Mouse (Mus musculus) stomach, embryonic 15.5 days (tissue): Measurements from ENCODE around the gene Ksr1. TPM values are rescaled to one million over a fixed set of nuclear protein-coding genes. Genes with fewer than 3 reads are reported as not detected.
"Not testable (repeated sequence)": the region's sequence is repeated elsewhere in the genome, so short reads cannot be mapped to it uniquely, and the experiment has no call there.

Source experiments
- ATAC-seq: fragments of 200-750 bp; cut with Nextera tagmentation; 2 replicates; pipeline ENCODE4 v1.8.0; 2017; ENCODE audit warnings: low read depth, moderate number of reproducible peaks, moderate TSS enrichment; ENCODE audit not compliant: insufficient read depth, low FRiP score
- H3K27ac ChIP-seq: fragments of 300-500 bp; sonication (generic); 2 replicates; pipeline ENCODE4 v1.5.1; 2015; ENCODE audit warnings: mild to moderate bottlenecking, inconsistent platforms
- H3K27me3 ChIP-seq: fragments of 300-500 bp; sonication (generic); replicated peaks from 2 replicates; pipeline ENCODE4 v1.6.1; 2015; ENCODE audit warnings: inconsistent platforms
- H3K36me3 ChIP-seq: fragments of 300-500 bp; sonication (generic); 2 replicates; pipeline ENCODE4 v1.6.1; 2015; ENCODE audit warnings: inconsistent platforms
- H3K4me1 ChIP-seq: fragments of 300-500 bp; sonication (generic); 2 replicates; pipeline ENCODE4 v1.6.1; 2015; ENCODE audit warnings: inconsistent platforms
- H3K4me2 ChIP-seq: fragments of 300-500 bp; sonication (generic); 2 replicates; pipeline ENCODE4 v1.6.1; 2015; ENCODE audit warnings: mild to moderate bottlenecking, inconsistent platforms
- H3K4me3 ChIP-seq: fragments of 300-500 bp; sonication (generic); replicated peaks from 2 replicates; pipeline ENCODE4 v1.5.1; 2015; ENCODE audit warnings: inconsistent platforms
- H3K9ac ChIP-seq: fragments of 300-500 bp; sonication (generic); 2 replicates; pipeline ENCODE4 v1.6.1; 2015; ENCODE audit warnings: inconsistent platforms
- H3K9me3 ChIP-seq: fragments of 300-500 bp; sonication (generic); 2 replicates; pipeline ENCODE4 v1.6.1; 2016; ENCODE audit warnings: inconsistent platforms
- WGBS: fragments of 180-500 bp; shearing (Covaris S2); methylation state at CpG from one replicate; pipeline ENCODE4 v1.1.7; 2015; 5-methylcytosine and 5-hydroxymethylcytosine counted together
- polyA plus RNA-seq: library from polyadenylated mRNA; unstranded; fragments of >200 nt; fragmentation: Nextera tagmentation; extraction: Ambion mirVana; gene quantifications from 2 replicates; pipeline ENCODE4 v1.2.1, GENCODE M21; 2015

Gene Ksr1
- polyA plus RNA-seq, 1 experiment from 2014 or later: 2.8 TPM

- 56% methylated on average over 11 of the region's 11 CpGs for WGBS
- ATAC-seq: no peak
These were observed 143.0 kb downstream of the Ksr1 start for GRCm38 (mm10) chr11:79003053-79003768.

GRCm38 (mm10) chr11:79002551-79002951 is 143.7 kb downstream of the Ksr1 start:
- no peak overlapping the region for H3K4me2 ChIP-seq
- 45% methylated on average over 5 of the region's 5 CpGs for whole genome bisulfite sequencing
- H3K36me3 ChIP-seq: no peaks in the 10 kb centered on the region
- no peak overlapping the region for H3K4me3 ChIP-seq
- no peaks in the 10 kb centered on the region for H3K27me3 ChIP-seq
- H3K27ac ChIP-seq: peak overlapping the region; percentile 86
- ATAC-seq: peak; percentile 67; the same call in 1 of the 2 replicates
- H3K4me1 ChIP-seq: peaks cover 23% of the 10 kb centered on the region
- H3K9me3 ChIP-seq: no peaks in the 10 kb centered on the region
- H3K9ac ChIP-seq: no peak overlapping the region

More at GRCm38 (mm10) chr11:79003053-79003768, 143.0 kb downstream of the Ksr1 start:
- Histone ChIP-seq H3K4me1 (peaks cover 23% of the 10 kb centered on the region), H3K36me3 (no peaks in the 10 kb centered on the region), H3K4me3 (no peak overlapping the region), H3K27me3 (no peaks in the 10 kb centered on the region), H3K27ac (peak overlapping the region; percentile 86), H3K4me2 (no peak overlapping the region), H3K9ac (no peak overlapping the region), H3K9me3 (no peaks in the 10 kb centered on the region)

- ATAC-seq: no peak
- Histone ChIP-seq H3K36me3 (no peaks in the 10 kb centered on the region), H3K4me2 (no peak overlapping the region), H3K4me1 (peaks cover 23% of the 10 kb centered on the region), H3K27me3 (no peaks in the 10 kb centered on the region), H3K9ac (no peak overlapping the region), H3K9me3 (no peaks in the 10 kb centered on the region), H3K4me3 (no peak overlapping the region), H3K27ac (peak overlapping the region; percentile 86)
- 67% methylated on average over 4 of the region's 4 CpGs for WGBS
These were observed 144.3 kb downstream of the Ksr1 start for GRCm38 (mm10) chr11:79001871-79002270.

GRCm38 (mm10) chr11:78999118-78999517 is 147.1 kb downstream of the Ksr1 start:
- 54% methylated on average over 6 of the region's 6 CpGs for WGBS
- no peak overlapping the region for H3K4me3 ChIP-seq
- no peaks in the 10 kb centered on the region for H3K36me3 ChIP-seq
- no peaks in the 10 kb centered on the region for H3K27me3 ChIP-seq
- ATAC-seq: no peak
- no peak overlapping the region for H3K9ac ChIP-seq
- H3K4me1 ChIP-seq: peaks cover 22% of the 10 kb centered on the region
- peak overlapping the region; percentile 48; the same call in 1 of the 2 replicates for H3K27ac ChIP-seq
- no peaks in the 10 kb centered on the region for H3K9me3 ChIP-seq
- no peak overlapping the region for H3K4me2 ChIP-seq

- H3K9me3 ChIP-seq, H3K9ac ChIP-seq, H3K36me3 ChIP-seq, H3K4me3 ChIP-seq, ATAC-seq, H3K4me1 ChIP-seq, H3K4me2 ChIP-seq, H3K27me3 ChIP-seq, H3K27ac ChIP-seq: not testable (repeated sequence)
- WGBS: 73% methylated on average over 5 of the region's 5 CpGs
These were observed 155.2 kb downstream of the Ksr1 start for GRCm38 (mm10) chr11:78990875-78991543.

GRCm38 (mm10) chr11:78990096-78990495 is 156.1 kb downstream of the Ksr1 start:
- no peak for ATAC-seq
- WGBS: 87% methylated on average over 9 of the region's 9 CpGs
- no peak overlapping the region for H3K9ac ChIP-seq
- peaks cover under 1% of the 10 kb centered on the region; the same call in 1 of the 2 replicates for H3K4me1 ChIP-seq
- no peak overlapping the region for H3K4me2 ChIP-seq
- no peak overlapping the region for H3K4me3 ChIP-seq
- H3K9me3 ChIP-seq: no peaks in the 10 kb centered on the region
- H3K27me3 ChIP-seq: no peaks in the 10 kb centered on the region
- H3K36me3 ChIP-seq: no peaks in the 10 kb centered on the region
- H3K27ac ChIP-seq: no peak overlapping the region

- not testable (repeated sequence) for H3K9ac ChIP-seq, ATAC-seq, H3K4me3 ChIP-seq, H3K27ac ChIP-seq, H3K27me3 ChIP-seq, H3K4me1 ChIP-seq, H3K9me3 ChIP-seq, H3K36me3 ChIP-seq, H3K4me2 ChIP-seq
- WGBS: 95% methylated on average over 11 of the region's 11 CpGs
These were observed 157.0 kb downstream of the Ksr1 start for GRCm38 (mm10) chr11:78989206-78989605.

- 84% methylated on average over 10 of the region's 10 CpGs for WGBS
These were observed 159.8 kb downstream of the Ksr1 start for GRCm38 (mm10) chr11:78986311-78987002.

GRCm38 (mm10) chr11:78985505-78985904 is 160.7 kb downstream of the Ksr1 start:
- Histone ChIP-seq H3K4me1 (peaks cover 4% of the 10 kb centered on the region; the same call in 1 of the 2 replicates), H3K9ac (no peak overlapping the region), H3K4me3 (no peak overlapping the region), H3K27ac (no peak overlapping the region), H3K4me2 (no peak overlapping the region), H3K36me3 (no peaks in the 10 kb centered on the region), H3K9me3 (no peaks in the 10 kb centered on the region), H3K27me3 (no peaks in the 10 kb centered on the region)
- no peak for ATAC-seq

More at GRCm38 (mm10) chr11:78986311-78987002, 159.8 kb downstream of the Ksr1 start:
- Histone ChIP-seq H3K27ac (no peak overlapping the region), H3K27me3 (no peaks in the 10 kb centered on the region), H3K9ac (no peak overlapping the region), H3K4me2 (no peak overlapping the region), H3K4me1 (peaks cover 4% of the 10 kb centered on the region; the same call in 1 of the 2 replicates), H3K4me3 (no peak overlapping the region), H3K36me3 (no peaks in the 10 kb centered on the region), H3K9me3 (no peaks in the 10 kb centered on the region)
- no peak for ATAC-seq

- no peaks in the 10 kb centered on the region for H3K27me3 ChIP-seq
- H3K4me3 ChIP-seq: peak within 1 kb of the TSS; percentile 25
- 39% methylated on average over 10 of the region's 10 CpGs for WGBS
- no peaks in the 10 kb centered on the region for H3K9me3 ChIP-seq
- H3K4me1 ChIP-seq: peaks cover 4% of the 10 kb centered on the region; the same call in 1 of the 2 replicates
- H3K36me3 ChIP-seq: no peaks in the 10 kb centered on the region
- no peak within 1 kb of the TSS for H3K9ac ChIP-seq
- peak within 1 kb of the TSS; percentile 66 for H3K27ac ChIP-seq
- H3K4me2 ChIP-seq: peak within 1 kb of the TSS; percentile 45
- peak; percentile 68 for ATAC-seq
These were observed 161.6 kb downstream of the Ksr1 start, which contains the start of gene Lgals9 for GRCm38 (mm10) chr11:78984483-78985177. TSS of gene Lgals9 (minus strand) at chr11:78984946.

GRCm38 (mm10) chr11:78983539-78983938 is 162.7 kb downstream of the Ksr1 start:
- no peak overlapping the region for H3K4me3 ChIP-seq
- no peaks in the 10 kb centered on the region for H3K27me3 ChIP-seq
- no peak for ATAC-seq
- peak overlapping the region; percentile 45 for H3K4me2 ChIP-seq
- H3K36me3 ChIP-seq: no peaks in the 10 kb centered on the region
- WGBS: 81% methylated on average over 7 of the region's 7 CpGs
- peaks cover 4% of the 10 kb centered on the region; the same call in 1 of the 2 replicates for H3K4me1 ChIP-seq
- no peak overlapping the region for H3K27ac ChIP-seq
- no peaks in the 10 kb centered on the region for H3K9me3 ChIP-seq
- H3K9ac ChIP-seq: no peak overlapping the region
